Mouse (Mus musculus) hindbrain, embryonic 15.5 days (tissue): ENCODE data around the gene Dhrs7. TPM values are rescaled to one million over a fixed set of nuclear protein-coding genes. Genes with fewer than 3 reads are reported as not detected.
"Not testable (repeated sequence)": the region's sequence is repeated elsewhere in the genome, so short reads cannot be mapped to it uniquely, and the experiment has no call there.

ENCODE experiments used
- ATAC-seq: fragments of 200-750 bp; cut with Nextera tagmentation; 2 replicates; pipeline ENCODE4 v1.8.0; 2017; ENCODE audit warnings: low read depth, moderate number of reproducible peaks, moderate TSS enrichment; ENCODE audit not compliant: low FRiP score
- H3K27ac ChIP-seq: fragments of 300-500 bp; sonication (generic); replicated peaks from 2 replicates; pipeline ENCODE4 v1.5.1; 2015; ENCODE audit warnings: mild to moderate bottlenecking, inconsistent platforms
- H3K27me3 ChIP-seq: fragments of 300-500 bp; sonication (generic); 2 replicates; pipeline ENCODE4 v1.6.1; 2015; ENCODE audit warnings: control low read depth, inconsistent platforms
- H3K36me3 ChIP-seq: fragments of 300-500 bp; sonication (generic); 2 replicates; pipeline ENCODE4 v1.6.1; 2015; ENCODE audit warnings: control low read depth, inconsistent platforms
- H3K4me1 ChIP-seq: fragments of 300-500 bp; sonication (generic); replicated peaks from 2 replicates; pipeline ENCODE4 v1.6.1; 2015; ENCODE audit warnings: control low read depth, inconsistent platforms
- H3K4me2 ChIP-seq: fragments of 300-500 bp; sonication (generic); 2 replicates; pipeline ENCODE4 v1.6.1; 2015; ENCODE audit warnings: moderate library complexity, mild to moderate bottlenecking, inconsistent platforms
- H3K4me3 ChIP-seq: fragments of 300-500 bp; sonication (generic); 2 replicates; pipeline ENCODE4 v1.5.1; 2015; ENCODE audit warnings: mild to moderate bottlenecking, inconsistent platforms
- H3K9ac ChIP-seq: fragments of 300-500 bp; sonication (generic); 2 replicates; pipeline ENCODE4 v1.6.1; 2015; ENCODE audit warnings: inconsistent platforms
- H3K9me3 ChIP-seq: fragments of 300-500 bp; sonication (generic); 2 replicates; pipeline ENCODE4 v1.6.1; 2016; ENCODE audit warnings: control low read depth, inconsistent platforms
- WGBS: fragments of 180-500 bp; shearing (Covaris S2); methylation state at CpG from one replicate; pipeline ENCODE4 v1.1.7; 2015; 5-methylcytosine and 5-hydroxymethylcytosine counted together
- polyA plus RNA-seq: library from polyadenylated mRNA; unstranded; fragments of >200 nt; fragmentation: Nextera tagmentation; extraction: Ambion mirVana; gene quantifications from 2 replicates; pipeline ENCODE4 v1.2.1, GENCODE M21; 2015

Dhrs7 gene
- polyA plus RNA-seq, result 15.3 and 22.8 TPM in 2 replicates

GRCm38 (mm10) chr12:72664735-72665337, at the start of gene Dhrs7:
TSS of gene Dhrs7 (minus strand) at chr12:72664909.
- peak within 1 kb of the TSS; percentile 92 for H3K4me2 ChIP-seq
- H3K4me3 ChIP-seq, result peak within 1 kb of the TSS; percentile 64
- peak; percentile 94 for ATAC-seq
- no peaks in the 10 kb centered on the region for H3K36me3 ChIP-seq
- no peaks in the 10 kb centered on the region for H3K9me3 ChIP-seq
- 2% methylated on average over 33 of the region's 33 CpGs for WGBS
- peaks cover 12% of the 10 kb centered on the region for H3K4me1 ChIP-seq
- H3K27ac ChIP-seq, result peak within 1 kb of the TSS; percentile 36
- peak within 1 kb of the TSS; percentile 65 for H3K9ac ChIP-seq
- H3K27me3 ChIP-seq, result no peaks in the 10 kb centered on the region

GRCm38 (mm10) chr12:72709981-72710380, 45.3 kb upstream of the Dhrs7 start:
- no peak overlapping the region for H3K4me3 ChIP-seq
- H3K27ac ChIP-seq, result no peak overlapping the region
- ATAC-seq, result no peak
- H3K4me2 ChIP-seq, result no peak overlapping the region
- H3K4me1 ChIP-seq, result no peaks in the 10 kb centered on the region
- no peaks in the 10 kb centered on the region for H3K9me3 ChIP-seq
- 84% methylated on average over 3 of the region's 3 CpGs for WGBS
- H3K36me3 ChIP-seq, result no peaks in the 10 kb centered on the region
- no peaks in the 10 kb centered on the region for H3K27me3 ChIP-seq
- no peak overlapping the region for H3K9ac ChIP-seq

- ATAC-seq, result no peak
- Histone ChIP-seq H3K4me1 (no peaks in the 10 kb centered on the region), H3K27me3 (no peaks in the 10 kb centered on the region)
These were observed 39.4 kb upstream of the Dhrs7 start for GRCm38 (mm10) chr12:72704068-72704467.

GRCm38 (mm10) chr12:72700013-72700412, 35.3 kb upstream of the Dhrs7 start:
- 26% methylated on average over 1 of the region's 1 CpGs for WGBS
- H3K9me3 ChIP-seq, result no peaks in the 10 kb centered on the region
- no peak overlapping the region for H3K4me3 ChIP-seq
- H3K4me2 ChIP-seq, result no peak overlapping the region
- no peak overlapping the region for H3K27ac ChIP-seq
- peak; percentile 59; the same call in 1 of the 2 replicates for ATAC-seq
- H3K4me1 ChIP-seq, result no peaks in the 10 kb centered on the region
- no peaks in the 10 kb centered on the region for H3K27me3 ChIP-seq
- no peak overlapping the region for H3K9ac ChIP-seq
- no peaks in the 10 kb centered on the region for H3K36me3 ChIP-seq

More at GRCm38 (mm10) chr12:72704068-72704467, 39.4 kb upstream of the Dhrs7 start:
- H3K27ac ChIP-seq, result no peak overlapping the region
- no peak overlapping the region for H3K9ac ChIP-seq
- no peaks in the 10 kb centered on the region for H3K36me3 ChIP-seq
- H3K9me3 ChIP-seq, result no peaks in the 10 kb centered on the region
- WGBS, result 92% methylated on average over 4 of the region's 4 CpGs
- H3K4me3 ChIP-seq, result no peak overlapping the region
- no peak overlapping the region for H3K4me2 ChIP-seq

- Histone ChIP-seq H3K4me3 (no peak overlapping the region), H3K27ac (no peak overlapping the region), H3K9me3 (no peaks in the 10 kb centered on the region), H3K9ac (no peak overlapping the region), H3K36me3 (no peaks in the 10 kb centered on the region), H3K4me1 (no peaks in the 10 kb centered on the region), H3K27me3 (no peaks in the 10 kb centered on the region), H3K4me2 (no peak overlapping the region)
- 49% methylated on average over 9 of the region's 9 CpGs for WGBS
- ATAC-seq, result no peak
These were observed 30.3 kb upstream of the Dhrs7 start for GRCm38 (mm10) chr12:72694901-72695463.

DNA sequence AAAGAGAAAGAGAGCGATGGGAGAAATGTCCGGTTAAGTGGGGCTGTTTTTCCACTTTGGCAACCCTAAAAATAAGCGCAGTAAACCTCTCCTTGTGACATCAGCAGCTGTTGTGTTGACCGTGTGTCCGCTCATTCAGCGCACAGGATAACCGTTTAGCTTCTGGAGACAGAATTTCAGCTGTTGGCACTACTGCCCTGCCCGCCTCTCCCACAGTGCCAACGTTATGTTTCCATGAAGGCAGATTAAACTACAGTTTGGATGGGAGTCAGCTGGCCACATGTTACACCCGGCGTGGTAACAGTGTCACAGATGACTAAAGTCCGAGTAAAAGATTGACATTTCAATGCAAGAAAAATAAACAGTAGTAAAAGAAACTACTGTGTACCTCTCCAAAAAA, 29.7 kb upstream of the Dhrs7 start:
- no peak overlapping the region for H3K4me3 ChIP-seq
- H3K27me3 ChIP-seq, result no peaks in the 10 kb centered on the region
- H3K9ac ChIP-seq, result no peak overlapping the region
- no peak overlapping the region for H3K27ac ChIP-seq
- no peak overlapping the region for H3K4me2 ChIP-seq
- ATAC-seq, result no peak
- WGBS, result 72% methylated on average over 12 of the region's 12 CpGs
- H3K9me3 ChIP-seq, result no peaks in the 10 kb centered on the region
- no peaks in the 10 kb centered on the region for H3K4me1 ChIP-seq
- no peaks in the 10 kb centered on the region for H3K36me3 ChIP-seq

GRCm38 (mm10) chr12:72693895-72694294, 29.2 kb upstream of the Dhrs7 start:
- Histone ChIP-seq H3K4me3 (no peak overlapping the region), H3K4me1 (no peaks in the 10 kb centered on the region), H3K27me3 (no peaks in the 10 kb centered on the region), H3K4me2 (no peak overlapping the region), H3K9me3 (no peaks in the 10 kb centered on the region), H3K36me3 (no peaks in the 10 kb centered on the region), H3K9ac (no peak overlapping the region), H3K27ac (no peak overlapping the region)
- WGBS, result 49% methylated on average over 6 of the region's 6 CpGs
- ATAC-seq, result no peak

DNA sequence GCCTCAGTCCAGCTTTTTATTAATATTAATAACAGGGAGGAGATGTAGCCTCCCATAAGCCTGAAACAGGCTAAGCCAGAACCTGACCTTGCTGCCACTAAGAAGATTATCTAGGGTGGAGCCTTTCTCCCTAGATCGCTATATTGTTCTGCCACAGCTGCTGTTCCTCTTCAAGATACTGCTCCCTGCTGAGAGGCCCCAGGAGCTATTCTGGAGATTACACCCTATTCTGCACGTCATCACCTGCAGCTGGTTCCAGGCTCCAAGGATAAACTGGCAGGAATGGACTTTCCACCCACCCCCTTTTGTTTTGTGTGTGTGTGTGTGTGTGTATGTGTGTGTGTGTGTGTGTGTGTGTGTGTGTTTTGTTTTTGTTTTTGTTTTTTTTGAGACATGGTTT, 23.6 kb upstream of the Dhrs7 start:
- H3K27ac ChIP-seq, H3K4me1 ChIP-seq, ATAC-seq, H3K4me3 ChIP-seq, H3K36me3 ChIP-seq, H3K9me3 ChIP-seq, H3K9ac ChIP-seq, H3K27me3 ChIP-seq, H3K4me2 ChIP-seq: not testable (repeated sequence)
- 30% methylated on average over 2 of the region's 2 CpGs for WGBS

DNA sequence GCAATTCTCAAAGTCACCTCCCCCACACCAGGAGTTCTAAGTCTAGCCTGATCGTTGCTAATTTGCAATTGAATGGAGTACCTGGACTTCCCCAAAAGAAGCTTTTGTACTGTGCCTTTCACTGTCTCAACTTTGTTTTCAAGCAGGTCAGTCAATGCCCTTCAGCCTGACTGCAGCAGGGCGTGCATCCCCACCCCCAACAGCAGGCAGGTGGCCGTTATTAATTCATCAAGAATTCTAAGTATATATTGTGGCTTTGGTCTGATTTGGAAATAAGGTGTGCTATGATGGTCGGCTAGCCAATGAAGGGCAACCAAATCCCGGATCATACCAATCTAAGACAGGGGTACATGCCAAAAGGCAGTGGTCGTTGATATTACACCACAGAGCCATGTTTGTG, 23.0 kb upstream of the Dhrs7 start:
- not testable (repeated sequence) for ATAC-seq, H3K4me3 ChIP-seq, H3K27me3 ChIP-seq, H3K4me1 ChIP-seq, H3K4me2 ChIP-seq, H3K36me3 ChIP-seq, H3K9me3 ChIP-seq, H3K27ac ChIP-seq, H3K9ac ChIP-seq
- 15% methylated on average over 6 of the region's 6 CpGs for WGBS

GRCm38 (mm10) chr12:72686566-72686965, 21.9 kb upstream of the Dhrs7 start:
- H3K9ac ChIP-seq, ATAC-seq, H3K4me1 ChIP-seq, H3K4me2 ChIP-seq, H3K36me3 ChIP-seq, H3K27me3 ChIP-seq, H3K4me3 ChIP-seq, H3K9me3 ChIP-seq, H3K27ac ChIP-seq: not testable (repeated sequence)
- WGBS, result 81% methylated on average over 4 of the region's 4 CpGs

- Histone ChIP-seq H3K9ac (no peak overlapping the region), H3K27me3 (no peaks in the 10 kb centered on the region), H3K9me3 (no peaks in the 10 kb centered on the region), H3K4me2 (no peak overlapping the region), H3K4me1 (no peaks in the 10 kb centered on the region), H3K27ac (no peak overlapping the region), H3K36me3 (no peaks in the 10 kb centered on the region), H3K4me3 (no peak overlapping the region)
- no peak for ATAC-seq
- 97% methylated on average over 3 of the region's 3 CpGs for WGBS
These were observed 18.9 kb upstream of the Dhrs7 start for GRCm38 (mm10) chr12:72683612-72684011.

GRCm38 (mm10) chr12:72682511-72683282, 18.0 kb upstream of the Dhrs7 start:
- ATAC-seq, result no peak
- no peaks in the 10 kb centered on the region for H3K9me3 ChIP-seq
- no peak overlapping the region for H3K9ac ChIP-seq
- 64% methylated on average over 8 of the region's 8 CpGs for WGBS
- H3K4me1 ChIP-seq, result no peaks in the 10 kb centered on the region
- H3K4me2 ChIP-seq, result no peak overlapping the region
- H3K36me3 ChIP-seq, result no peaks in the 10 kb centered on the region
- H3K27me3 ChIP-seq, result no peaks in the 10 kb centered on the region
- no peak overlapping the region for H3K27ac ChIP-seq
- H3K4me3 ChIP-seq, result no peak overlapping the region
